Mouse (Mus musculus) hindbrain, embryonic 11.5 days (tissue): Measurements from ENCODE around the gene Snx9. TPM values are rescaled to one million over a fixed set of nuclear protein-coding genes. Genes with fewer than 3 reads are reported as not detected.

ENCODE experiments used
- ATAC-seq: fragments of 200-750 bp; cut with Nextera tagmentation; 2 replicates; pipeline ENCODE4 v1.8.0; 2017; ENCODE audit warnings: mild to moderate bottlenecking, moderate TSS enrichment, moderate library complexity; ENCODE audit not compliant: low FRiP score
- DNase-seq: peaks from one replicate; pipeline ENCODE4 v3.0.0-alpha.2; 2015; ENCODE audit warnings: low spot score
- H3K27ac ChIP-seq: fragments of 300-500 bp; sonication (generic); 2 replicates; pipeline ENCODE4 v1.5.1; 2014; ENCODE audit warnings: mild to moderate bottlenecking, low read depth, low read length
- H3K27me3 ChIP-seq: fragments of 300-500 bp; sonication (generic); 2 replicates; pipeline ENCODE4 v1.6.1; 2014; ENCODE audit warnings: mild to moderate bottlenecking, low read length, moderate library complexity, mixed read lengths; ENCODE audit not compliant: control insufficient read depth, insufficient read depth
- H3K36me3 ChIP-seq: fragments of 300-500 bp; sonication (generic); 2 replicates; pipeline ENCODE4 v1.6.1; 2014; ENCODE audit warnings: mild to moderate bottlenecking, low read length, moderate library complexity, mixed read lengths; ENCODE audit not compliant: control insufficient read depth, insufficient read depth
- H3K4me1 ChIP-seq: fragments of 300-500 bp; sonication (generic); replicated peaks from 2 replicates; pipeline ENCODE4 v1.6.1; 2014; ENCODE audit warnings: low read length, mixed read lengths; ENCODE audit not compliant: control insufficient read depth, insufficient read depth
- H3K4me2 ChIP-seq: fragments of 300-500 bp; sonication (generic); replicated peaks from 2 replicates; pipeline ENCODE4 v1.6.1; 2014; ENCODE audit warnings: mild to moderate bottlenecking, low read depth, low read length
- H3K4me3 ChIP-seq: fragments of 300-500 bp; sonication (generic); 2 replicates; pipeline ENCODE4 v1.5.1; 2014; ENCODE audit warnings: low read depth, low read length
- H3K9ac ChIP-seq: fragments of 300-500 bp; sonication (generic); 2 replicates; pipeline ENCODE4 v1.6.1; 2014; ENCODE audit warnings: low read depth, low read length
- H3K9me3 ChIP-seq: fragments of 300-500 bp; sonication (generic); 2 replicates; pipeline ENCODE4 v1.6.1; 2016; ENCODE audit warnings: low read length; ENCODE audit not compliant: control insufficient read depth
- WGBS: fragments of 180-500 bp; shearing (Covaris S2); extraction: QIAGEN DNeasy Blood & Tissue Kit; methylation state at CpG from one replicate; pipeline ENCODE4 v1.1.7; 2014; 5-methylcytosine and 5-hydroxymethylcytosine counted together
- polyA plus RNA-seq: library from polyadenylated mRNA; unstranded; fragments of >200 nt; fragmentation: Nextera tagmentation; extraction: Ambion mirVana; gene quantifications from 2 replicates; pipeline ENCODE4 v1.2.1, GENCODE M21; 2014

Gene Snx9
- polyA plus RNA-seq, 1 experiment from 2014 or later = 22.5 TPM

DNA sequence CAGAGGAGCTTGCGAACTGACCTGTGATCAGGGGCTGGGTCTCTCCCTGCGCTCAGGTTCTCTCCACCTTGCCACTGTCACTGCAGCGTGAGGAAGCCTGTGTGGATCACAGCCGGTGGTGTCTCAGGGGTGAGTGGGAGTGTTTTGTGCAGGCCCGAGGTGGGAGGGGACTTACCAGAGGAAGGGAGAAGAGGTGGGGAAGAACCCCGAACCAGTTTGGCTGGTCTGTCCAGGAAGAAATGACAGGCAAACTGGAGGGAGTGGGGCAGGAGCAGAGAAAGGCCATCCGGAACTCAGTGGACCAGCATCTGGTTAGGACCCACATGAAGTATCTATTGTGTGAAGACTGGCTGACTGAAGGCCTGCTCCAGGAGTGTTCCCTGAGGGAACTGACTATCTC lies 118.0 kb downstream of the Snx9 start:
- Histone ChIP-seq H3K4me3 (no peak overlapping the region), H3K9me3 (no peaks in the 10 kb centered on the region), H3K4me2 (no peak overlapping the region), H3K27me3 (no peaks in the 10 kb centered on the region), H3K36me3 (no peaks in the 10 kb centered on the region), H3K4me1 (no peaks in the 10 kb centered on the region), H3K27ac (no peak overlapping the region), H3K9ac (no peak overlapping the region)
- DNase-seq (no peak), ATAC-seq (no peak)
- 85% methylated on average over 7 of the region's 7 CpGs for WGBS

DNA sequence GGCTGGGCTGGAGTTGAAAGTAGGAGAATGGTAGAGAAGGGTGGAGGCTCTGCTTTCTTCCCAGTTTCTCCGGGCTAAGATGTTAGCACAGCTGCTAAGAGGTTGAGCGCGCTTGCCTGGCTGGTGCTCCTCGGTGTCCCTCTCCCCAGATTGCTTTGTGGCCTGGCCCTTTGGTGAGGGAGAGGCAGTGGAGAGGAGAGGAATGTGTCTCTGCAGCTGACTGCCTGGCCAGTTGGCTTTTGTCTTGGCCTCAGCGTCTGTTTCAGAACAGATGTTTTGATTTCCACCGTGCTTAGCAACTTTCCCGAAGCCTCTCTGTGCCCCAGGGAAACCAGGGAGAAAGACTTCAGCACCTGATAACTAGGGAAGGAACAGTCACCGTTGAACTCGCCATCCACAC lies 118.7 kb downstream of the Snx9 start:
- no peak overlapping the region for H3K4me2 ChIP-seq
- H3K9ac ChIP-seq = no peak overlapping the region
- no peaks in the 10 kb centered on the region for H3K36me3 ChIP-seq
- no peaks in the 10 kb centered on the region for H3K27me3 ChIP-seq
- H3K4me3 ChIP-seq = no peak overlapping the region
- no peak overlapping the region for H3K27ac ChIP-seq
- 51% methylated on average over 9 of the region's 9 CpGs for WGBS
- no peak for ATAC-seq
- no peaks in the 10 kb centered on the region for H3K9me3 ChIP-seq
- H3K4me1 ChIP-seq = no peaks in the 10 kb centered on the region
- DNase-seq = no peak

DNA sequence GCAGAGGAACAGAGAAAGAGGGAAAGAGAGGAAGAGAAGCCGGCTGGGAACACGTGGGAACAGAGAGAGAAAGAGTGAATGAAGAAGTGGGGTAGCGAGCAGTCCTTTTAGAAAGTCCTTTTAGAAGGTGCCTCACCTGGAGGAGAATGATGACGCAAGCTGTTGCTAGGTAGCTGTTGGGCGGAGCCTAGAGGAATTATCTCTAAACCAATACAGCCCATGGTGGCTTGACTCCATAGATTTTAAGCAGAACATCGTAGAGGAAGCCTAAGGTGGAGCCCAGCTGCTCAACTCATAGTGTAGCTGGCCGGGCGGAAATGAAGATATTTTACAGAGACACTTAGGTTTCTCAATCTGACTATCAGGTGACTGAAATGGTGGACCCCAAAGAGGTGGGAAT lies 122.6 kb downstream of the Snx9 start:
- Histone ChIP-seq H3K4me1 (no peaks in the 10 kb centered on the region), H3K27me3 (no peaks in the 10 kb centered on the region), H3K9me3 (no peaks in the 10 kb centered on the region), H3K4me2 (no peak overlapping the region), H3K27ac (no peak overlapping the region), H3K9ac (no peak overlapping the region), H3K36me3 (no peaks in the 10 kb centered on the region), H3K4me3 (no peak overlapping the region)
- DNase-seq (no peak), ATAC-seq (no peak)
- WGBS = 91% methylated on average over 8 of the region's 8 CpGs

- no peak for DNase-seq
- no peak overlapping the region for H3K27ac ChIP-seq
- no peak overlapping the region for H3K9ac ChIP-seq
- WGBS = 69% methylated on average over 9 of the region's 9 CpGs
- no peaks in the 10 kb centered on the region for H3K36me3 ChIP-seq
- ATAC-seq = no peak
- no peaks in the 10 kb centered on the region for H3K27me3 ChIP-seq
- H3K9me3 ChIP-seq = no peaks in the 10 kb centered on the region
- 0 out of 2 replicates have a peak, but pooled peaks cover 3% of the 10 kb centered on the region for H3K4me1 ChIP-seq
- no peak overlapping the region for H3K4me2 ChIP-seq
- no peak overlapping the region for H3K4me3 ChIP-seq
Measured at GRCm38 (mm10) chr17:5965084-5965781, 124.1 kb downstream of the Snx9 start.

DNA sequence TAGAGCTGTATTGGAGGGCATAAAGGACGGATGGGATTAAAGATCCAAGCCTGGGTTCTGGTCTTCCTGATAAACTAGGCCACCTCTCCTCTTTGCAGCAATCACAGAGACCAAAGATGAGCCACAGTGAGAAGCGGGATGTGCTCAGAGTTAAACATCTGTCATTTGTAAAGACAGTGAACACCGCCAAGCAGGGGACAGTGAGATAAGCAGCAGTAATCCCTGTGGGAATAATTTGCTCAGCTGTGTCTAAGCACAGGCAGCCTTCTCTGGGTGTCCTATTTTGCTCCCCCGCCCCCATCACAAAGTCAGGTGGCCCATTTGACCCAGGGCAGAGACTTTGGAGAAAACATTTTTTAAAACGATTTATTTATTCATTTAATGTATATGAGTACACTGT lies 125.6 kb downstream of the Snx9 start:
- Histone ChIP-seq H3K4me3 (no peak overlapping the region), H3K9ac (no peak overlapping the region), H3K4me1 (0 out of 2 replicates have a peak, but pooled peaks cover 3% of the 10 kb centered on the region), H3K36me3 (no peaks in the 10 kb centered on the region), H3K27me3 (no peaks in the 10 kb centered on the region), H3K9me3 (no peaks in the 10 kb centered on the region), H3K27ac (no peak overlapping the region), H3K4me2 (no peak overlapping the region)
- ATAC-seq (no peak), DNase-seq (no peak)
- whole genome bisulfite sequencing = 89% methylated on average over 5 of the region's 5 CpGs

DNA sequence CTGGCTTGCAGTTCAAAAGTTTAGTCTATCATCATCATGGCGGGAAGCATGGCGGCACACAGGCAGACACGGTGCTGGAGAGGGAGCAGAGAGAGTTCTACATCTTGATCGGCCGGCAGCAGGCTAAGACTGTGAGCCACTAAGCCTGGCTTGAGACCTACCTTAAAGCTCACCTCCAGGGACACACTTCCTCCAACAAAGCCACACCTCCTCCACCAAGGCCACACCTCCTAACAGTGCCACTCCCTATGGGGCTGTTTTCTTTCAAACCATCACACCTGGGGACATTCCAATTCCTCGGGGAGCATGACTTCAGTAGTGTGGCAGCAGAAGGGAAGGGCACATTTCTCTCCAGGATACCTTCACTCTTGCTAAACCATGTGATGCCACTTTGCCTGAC lies 127.4 kb downstream of the Snx9 start:
- 56% methylated on average over 6 of the region's 6 CpGs for whole genome bisulfite sequencing
- Histone ChIP-seq H3K9ac (no peak overlapping the region), H3K36me3 (no peaks in the 10 kb centered on the region), H3K9me3 (no peaks in the 10 kb centered on the region), H3K4me2 (no peak overlapping the region), H3K4me1 (0 out of 2 replicates have a peak, but pooled peaks cover 3% of the 10 kb centered on the region), H3K4me3 (no peak overlapping the region), H3K27me3 (no peaks in the 10 kb centered on the region), H3K27ac (no peak overlapping the region)
- DNase-seq = no peak
- ATAC-seq = no peak

- Histone ChIP-seq H3K9ac (no peak overlapping the region), H3K4me1 (0 out of 2 replicates have a peak, but pooled peaks cover 3% of the 10 kb centered on the region), H3K27me3 (no peaks in the 10 kb centered on the region), H3K4me2 (no peak overlapping the region), H3K27ac (no peak overlapping the region), H3K36me3 (no peaks in the 10 kb centered on the region), H3K9me3 (no peaks in the 10 kb centered on the region), H3K4me3 (no peak overlapping the region)
- ATAC-seq (no peak), DNase-seq (no peak)
- 65% methylated on average over 3 of the region's 3 CpGs for WGBS
Measured at GRCm38 (mm10) chr17:5969246-5969645, 128.1 kb downstream of the Snx9 start.

- Histone ChIP-seq H3K9me3 (no peaks in the 10 kb centered on the region), H3K4me1 (0 out of 2 replicates have a peak, but pooled peaks cover 3% of the 10 kb centered on the region), H3K9ac (no peak overlapping the region), H3K4me2 (no peak overlapping the region), H3K27ac (no peak overlapping the region), H3K36me3 (no peaks in the 10 kb centered on the region), H3K27me3 (no peaks in the 10 kb centered on the region), H3K4me3 (no peak overlapping the region)
- ATAC-seq (no peak), DNase-seq (no peak)
- 89% methylated on average over 5 of the region's 5 CpGs for WGBS
Measured at GRCm38 (mm10) chr17:5970298-5970821, 129.2 kb downstream of the Snx9 start.

- WGBS = 69% methylated on average over 8 of the region's 8 CpGs
- no peak overlapping the region for H3K9ac ChIP-seq
- H3K27ac ChIP-seq = no peak overlapping the region
- 0 out of 2 replicates have a peak, but pooled peaks cover 3% of the 10 kb centered on the region for H3K4me1 ChIP-seq
- no peak overlapping the region for H3K4me3 ChIP-seq
- no peak overlapping the region for H3K4me2 ChIP-seq
- DNase-seq (no peak), ATAC-seq (no peak)
- H3K27me3 ChIP-seq = no peaks in the 10 kb centered on the region
- no peaks in the 10 kb centered on the region for H3K9me3 ChIP-seq
- H3K36me3 ChIP-seq = no peaks in the 10 kb centered on the region
Measured at GRCm38 (mm10) chr17:5973536-5973935, 132.4 kb downstream of the Snx9 start.
